Mouse (Mus musculus) embryonic facial prominence, embryonic 15.5 days (tissue): ENCODE measurements around the gene St6galnac6. TPM values are rescaled to one million over a fixed set of nuclear protein-coding genes. Genes with fewer than 3 reads are reported as not detected.

Experiments
- ATAC-seq: fragments of 200-750 bp; cut with Nextera tagmentation; 2 replicates; pipeline ENCODE4 v1.8.0; 2017; ENCODE audit warnings: low read depth, moderate TSS enrichment; ENCODE audit not compliant: insufficient number of reproducible peaks, low FRiP score, low TSS enrichment
- H3K27ac ChIP-seq: fragments of 300-500 bp; sonication (generic); replicated peaks from 2 replicates; pipeline ENCODE4 v1.5.1; 2015; ENCODE audit warnings: mild to moderate bottlenecking, inconsistent platforms
- H3K27me3 ChIP-seq: fragments of 300-500 bp; sonication (generic); 2 replicates; pipeline ENCODE4 v1.6.1; 2015; ENCODE audit warnings: inconsistent platforms
- H3K36me3 ChIP-seq: fragments of 300-500 bp; sonication (generic); 2 replicates; pipeline ENCODE4 v1.6.1; 2015; ENCODE audit warnings: mild to moderate bottlenecking, inconsistent platforms
- H3K4me1 ChIP-seq: fragments of 300-500 bp; sonication (generic); 2 replicates; pipeline ENCODE4 v1.6.1; 2015; ENCODE audit warnings: inconsistent platforms
- H3K4me2 ChIP-seq: fragments of 300-500 bp; sonication (generic); replicated peaks from 2 replicates; pipeline ENCODE4 v1.6.1; 2015; ENCODE audit warnings: mild to moderate bottlenecking, inconsistent platforms
- H3K4me3 ChIP-seq: fragments of 300-500 bp; sonication (generic); replicated peaks from 2 replicates; pipeline ENCODE4 v1.5.1; 2015; ENCODE audit warnings: mild to moderate bottlenecking, inconsistent platforms
- H3K9ac ChIP-seq: fragments of 300-500 bp; sonication (generic); 2 replicates; pipeline ENCODE4 v1.6.1; 2015; ENCODE audit warnings: inconsistent platforms
- H3K9me3 ChIP-seq: fragments of 300-500 bp; sonication (generic); replicated peaks from 2 replicates; pipeline ENCODE4 v1.6.1; 2016; ENCODE audit warnings: inconsistent platforms
- WGBS: fragments of 180-500 bp; shearing (Covaris S2); methylation state at CpG from one replicate; pipeline ENCODE4 v1.1.7; 2015; 5-methylcytosine and 5-hydroxymethylcytosine counted together
- polyA plus RNA-seq: library from polyadenylated mRNA; unstranded; fragments of >200 nt; fragmentation: Nextera tagmentation; extraction: Ambion mirVana; gene quantifications from 2 replicates; pipeline ENCODE4 v1.2.1, GENCODE M21; 2015

St6galnac6 gene
- polyA plus RNA-seq, 1 experiment from 2014 or later: 26.9 TPM

GRCm38 (mm10) chr2:32572196-32572595, 27.3 kb upstream of the St6galnac6 start:
- no peak for ATAC-seq
- Histone ChIP-seq H3K27me3 (no peaks in the 10 kb centered on the region), H3K9ac (no peak overlapping the region), H3K9me3 (no peaks in the 10 kb centered on the region), H3K27ac (no peak overlapping the region), H3K4me2 (no peak overlapping the region), H3K4me3 (peak overlapping the region; percentile 86; the same call in 1 of the 2 replicates), H3K36me3 (peaks cover 29% of the 10 kb centered on the region), H3K4me1 (peaks cover 26% of the 10 kb centered on the region)
- 80% methylated on average over 11 of the region's 11 CpGs for WGBS

- Histone ChIP-seq H3K9ac (no peak within 1 kb of the TSS), H3K9me3 (no peaks in the 10 kb centered on the region), H3K4me1 (peaks cover 26% of the 10 kb centered on the region), H3K36me3 (peaks cover 9% of the 10 kb centered on the region; the same call in 1 of the 2 replicates), H3K27me3 (peaks cover 12% of the 10 kb centered on the region), H3K27ac (no peak within 1 kb of the TSS), H3K4me2 (peak within 1 kb of the TSS; percentile 95), H3K4me3 (peak within 1 kb of the TSS; percentile 43)
- WGBS: 77% methylated on average over 6 of the region's 6 CpGs
- ATAC-seq: no peak
These were observed 25.0 kb upstream of the St6galnac6 start, which contains the start of gene Pip5kl1 for GRCm38 (mm10) chr2:32574497-32574896. Pip5kl1 (plus strand) TSS chr2:32574797.

- peaks cover 9% of the 10 kb centered on the region; the same call in 1 of the 2 replicates for H3K36me3 ChIP-seq
- peaks cover 18% of the 10 kb centered on the region for H3K27me3 ChIP-seq
- WGBS: under 1% methylated on average over 26 of the region's 26 CpGs
- no peak overlapping the region for H3K27ac ChIP-seq
- H3K9me3 ChIP-seq: no peaks in the 10 kb centered on the region
- H3K4me2 ChIP-seq: peak overlapping the region; percentile 95
- peaks cover 26% of the 10 kb centered on the region for H3K4me1 ChIP-seq
- no peak for ATAC-seq
- no peak overlapping the region for H3K9ac ChIP-seq
- peak overlapping the region; percentile 43 for H3K4me3 ChIP-seq
These were observed 24.5 kb upstream of the St6galnac6 start for GRCm38 (mm10) chr2:32574901-32575585.

GRCm38 (mm10) chr2:32575586-32576160, 23.8 kb upstream of the St6galnac6 start, which contains the start of gene 9430097D07Rik:
9430097D07Rik (minus strand) TSS chr2:32575684.
- Histone ChIP-seq H3K36me3 (peaks cover 9% of the 10 kb centered on the region; the same call in 1 of the 2 replicates), H3K4me3 (peak within 1 kb of the TSS; percentile 43), H3K27me3 (peaks cover 21% of the 10 kb centered on the region), H3K4me2 (peak within 1 kb of the TSS; percentile 95), H3K4me1 (peaks cover 26% of the 10 kb centered on the region), H3K9me3 (no peaks in the 10 kb centered on the region), H3K9ac (no peak within 1 kb of the TSS), H3K27ac (no peak within 1 kb of the TSS)
- WGBS: 7% methylated on average over 28 of the region's 28 CpGs
- ATAC-seq: no peak

GRCm38 (mm10) chr2:32576532-32576931, 23.0 kb upstream of the St6galnac6 start:
- peaks cover 9% of the 10 kb centered on the region; the same call in 1 of the 2 replicates for H3K36me3 ChIP-seq
- H3K27me3 ChIP-seq: peaks cover 21% of the 10 kb centered on the region
- 87% methylated on average over 9 of the region's 9 CpGs for WGBS
- H3K4me3 ChIP-seq: no peak overlapping the region
- no peak for ATAC-seq
- H3K9me3 ChIP-seq: no peaks in the 10 kb centered on the region
- H3K4me2 ChIP-seq: no peak overlapping the region
- peaks cover 22% of the 10 kb centered on the region for H3K4me1 ChIP-seq
- H3K27ac ChIP-seq: no peak overlapping the region
- no peak overlapping the region for H3K9ac ChIP-seq

GRCm38 (mm10) chr2:32578146-32579046, 21.1 kb upstream of the St6galnac6 start:
- Histone ChIP-seq H3K9ac (no peak overlapping the region), H3K4me1 (peaks cover 20% of the 10 kb centered on the region), H3K4me3 (no peak overlapping the region), H3K4me2 (no peak overlapping the region), H3K9me3 (no peaks in the 10 kb centered on the region), H3K27me3 (peaks cover 30% of the 10 kb centered on the region), H3K36me3 (peaks cover 2% of the 10 kb centered on the region; the same call in 1 of the 2 replicates), H3K27ac (no peak overlapping the region)
- WGBS: 36% methylated on average over 24 of the region's 30 CpGs
- no peak for ATAC-seq

- Histone ChIP-seq H3K4me1 (peaks cover 6% of the 10 kb centered on the region), H3K9ac (no peak overlapping the region), H3K36me3 (no peaks in the 10 kb centered on the region), H3K9me3 (no peaks in the 10 kb centered on the region), H3K27me3 (peaks cover 30% of the 10 kb centered on the region), H3K4me2 (peak overlapping the region; percentile 22), H3K4me3 (peak overlapping the region; percentile 22; the same call in 1 of the 2 replicates), H3K27ac (no peak overlapping the region)
- ATAC-seq: no peak
- 32% methylated on average over 19 of the region's 19 CpGs for WGBS
These were observed 17.9 kb upstream of the St6galnac6 start for GRCm38 (mm10) chr2:32581450-32582095.

GRCm38 (mm10) chr2:32582830-32583799, 16.4 kb upstream of the St6galnac6 start:
- H3K9ac ChIP-seq: no peak overlapping the region
- ATAC-seq: peak; percentile 72; the same call in 1 of the 2 replicates
- 12% methylated on average over 37 of the region's 37 CpGs for WGBS

GRCm38 (mm10) chr2:32585149-32585714, 14.3 kb upstream of the St6galnac6 start:
- Histone ChIP-seq H3K27me3 (peaks cover 10% of the 10 kb centered on the region; the same call in 1 of the 2 replicates), H3K4me3 (no peak overlapping the region), H3K4me1 (peaks cover 38% of the 10 kb centered on the region), H3K4me2 (no peak overlapping the region), H3K27ac (no peak overlapping the region), H3K36me3 (0 out of 2 replicates have a peak, but pooled peaks cover 6% of the 10 kb centered on the region), H3K9me3 (no peaks in the 10 kb centered on the region), H3K9ac (no peak overlapping the region)
- WGBS: 81% methylated on average over 7 of the region's 7 CpGs
- ATAC-seq: no peak

More at GRCm38 (mm10) chr2:32582830-32583799, 16.4 kb upstream of the St6galnac6 start:
- Histone ChIP-seq H3K27ac (no peak overlapping the region), H3K4me2 (peak overlapping the region; percentile 47), H3K4me3 (peak overlapping the region; percentile 26), H3K36me3 (no peaks in the 10 kb centered on the region), H3K9me3 (no peaks in the 10 kb centered on the region), H3K27me3 (peaks cover 26% of the 10 kb centered on the region), H3K4me1 (peaks cover 18% of the 10 kb centered on the region)
